19 mouse cellular contexts compared by ENCODE assay signal in genomic region chr1:193541281-193541680, GRCm38 (mm10).
"Had no signal": no experiment of that assay in that cellular context is flagged by ENCODE, and none has a peak within 500 bp of the region (broad histone marks: within the 10 kb centered on the region; RNA-seq: fewer than 3 reads in every experiment).

No protein-coding gene starts in this region.

- H3K4me1 ChIP-seq: liver, embryonic 13.5 days; liver, embryonic 15.5 days had no signal

- H3K4me2 ChIP-seq: liver, embryonic 11.5 days; liver, embryonic 13.5 days; liver, embryonic 15.5 days; lung, embryonic 15.5 days; neural tube, embryonic 15.5 days; stomach, embryonic 15.5 days had no signal

- H3K9me3 ChIP-seq: liver, embryonic 13.5 days; liver, embryonic 15.5 days; lung, embryonic 15.5 days; neural tube, embryonic 13.5 days; neural tube, embryonic 15.5 days; stomach, embryonic 15.5 days had no signal

- H3K9ac ChIP-seq: liver, embryonic 13.5 days; liver, embryonic 15.5 days; liver, postnatal 0 days; lung, embryonic 15.5 days; neural tube, embryonic 15.5 days; stomach, embryonic 15.5 days had no signal

- H3K4me3 ChIP-seq: liver, embryonic 13.5 days; liver, embryonic 15.5 days; lung, embryonic 15.5 days; myocyte; neural tube, embryonic 13.5 days; neural tube, embryonic 15.5 days; stomach, embryonic 15.5 days had no signal

- H3K27me3 ChIP-seq: liver, embryonic 13.5 days; liver, embryonic 15.5 days; lung, embryonic 15.5 days; neural tube, embryonic 13.5 days; neural tube, embryonic 15.5 days; stomach, embryonic 15.5 days had no signal

- ATAC-seq: liver, postnatal 0 days had no signal

- H3K27ac ChIP-seq: liver, embryonic 13.5 days; liver, embryonic 15.5 days; lung, embryonic 15.5 days; neural tube, embryonic 15.5 days; stomach, embryonic 15.5 days; stomach, postnatal 0 days had no signal

- H3K36me3 ChIP-seq: liver, embryonic 13.5 days; liver, embryonic 15.5 days; lung, embryonic 15.5 days; neural tube, embryonic 13.5 days; neural tube, embryonic 15.5 days; stomach, embryonic 15.5 days had no signal

- DNase-seq: liver; liver, embryonic 13.5 days; liver, postnatal 0 days; lung, adult 2 months; lung, postnatal 10 days; lung, postnatal 4 days; retina, postnatal 1 day; right cerebral cortex, adult 18-20 months; right cerebral cortex, postnatal 14 days; thymus, adult 2 months; thymus, postnatal 25 days had no signal
